In genomic region chr5:18457771-18458170, GRCm38 (mm10) we compare ENCODE assay signal across 27 mouse cellular contexts.
DNase-seq lines count a peak whose midpoint lies in the region; ATAC-seq and TF ChIP-seq lines count a peak whose summit lies in the region.
"Had no signal": no experiment of that assay in that cellular context is flagged by ENCODE, and none has a peak within 500 bp of the region (broad histone marks: within the 10 kb centered on the region; RNA-seq: fewer than 3 reads in every experiment).

No protein-coding gene starts in this region.

- no peaks in the 10 kb centered on the region for H3K36me3 ChIP-seq in kidney, embryonic 14.5 days (ENCODE audit: control insufficient read depth, insufficient read depth, low read length)
- no peaks in the 10 kb centered on the region for H3K36me3 ChIP-seq in kidney, adult 2 months (ENCODE audit: control insufficient read depth, insufficient read depth, low read length)
- H3K36me3 ChIP-seq in kidney, embryonic 15.5 days: no peaks in the 10 kb centered on the region
- H3K36me3 ChIP-seq in hindbrain, embryonic 10.5 days: no peaks in the 10 kb centered on the region
- H3K36me3 ChIP-seq: embryonic facial prominence, embryonic 10.5 days; embryonic facial prominence, embryonic 15.5 days; forebrain, embryonic 12.5 days; heart, embryonic 10.5 days; liver, embryonic 13.5 days; neural tube, embryonic 15.5 days; stomach, embryonic 15.5 days had no signal

- no peak for TF ChIP-seq CTCF in kidney, adult 2 months (conservative IDR thresholded peaks at IDR 0.05; ENCODE audit: insufficient read depth, insufficient read length, low read depth, low read length)

- no peak overlapping the region for H3K9ac ChIP-seq in kidney, embryonic 14.5 days (ENCODE audit: low read depth, low read length)
- H3K9ac ChIP-seq in kidney, embryonic 15.5 days: no peak overlapping the region
- H3K9ac ChIP-seq: embryonic facial prominence, embryonic 15.5 days; forebrain, embryonic 12.5 days; forebrain, postnatal 0 days; hindbrain, embryonic 14.5 days; liver, embryonic 13.5 days; neural tube, embryonic 15.5 days; stomach, embryonic 15.5 days had no signal

- ATAC-seq in kidney, embryonic 14.5 days (ENCODE audit: low FRiP score, low TSS enrichment): no peak
- ATAC-seq in kidney, embryonic 15.5 days (replicated peaks; ENCODE audit: low FRiP score): peak; percentile 62; the same call in 1 of the 2 replicates
- ATAC-seq in frontal cortex, adult (ENCODE audit: low TSS enrichment): no peak
- ATAC-seq: forebrain, postnatal 0 days had no signal

- no peak overlapping the region for H3K4me3 ChIP-seq in kidney, embryonic 14.5 days (ENCODE audit: low read length)
- H3K4me3 ChIP-seq in kidney, adult 2 months (ENCODE audit: insufficient read depth, low read depth, low read length): no peak overlapping the region
- H3K4me3 ChIP-seq in kidney, embryonic 15.5 days (replicated peaks): no peak overlapping the region
- H3K4me3 ChIP-seq in hindbrain, embryonic 10.5 days: no peak overlapping the region
- H3K4me3 ChIP-seq: embryonic facial prominence, embryonic 10.5 days; embryonic facial prominence, embryonic 15.5 days; forebrain, embryonic 12.5 days; heart, embryonic 10.5 days; liver, embryonic 13.5 days; neural tube, embryonic 15.5 days; stomach, embryonic 15.5 days had no signal

- H3K4me1 ChIP-seq in kidney, embryonic 14.5 days (ENCODE audit: control insufficient read depth, insufficient read depth, low read length): no peaks in the 10 kb centered on the region
- H3K4me1 ChIP-seq in kidney, adult 2 months (ENCODE audit: control insufficient read depth, insufficient read depth, low read length): peaks cover 3% of the 10 kb centered on the region; the same call in 1 of the 2 replicates
- 0 out of 2 replicates have a peak, but pooled peaks cover 4% of the 10 kb centered on the region for H3K4me1 ChIP-seq in kidney, embryonic 15.5 days
- H3K4me1 ChIP-seq in hindbrain, embryonic 10.5 days (replicated peaks): no peaks in the 10 kb centered on the region
- H3K4me1 ChIP-seq: embryonic facial prominence, embryonic 15.5 days; forebrain, embryonic 12.5 days; heart, embryonic 10.5 days; liver, embryonic 13.5 days; neural tube, embryonic 15.5 days; stomach, embryonic 15.5 days had no signal

- H3K27ac ChIP-seq in kidney, embryonic 14.5 days (ENCODE audit: low read depth, low read length): no peak overlapping the region
- no peak overlapping the region for H3K27ac ChIP-seq in kidney, adult 2 months (ENCODE audit: insufficient read depth, low read depth, low read length)
- H3K27ac ChIP-seq in kidney, embryonic 15.5 days: no peak overlapping the region
- H3K27ac ChIP-seq in hindbrain, embryonic 10.5 days: no peak overlapping the region
- H3K27ac ChIP-seq: embryonic facial prominence, embryonic 10.5 days; embryonic facial prominence, embryonic 15.5 days; forebrain, embryonic 12.5 days; heart, embryonic 10.5 days; hindbrain, embryonic 14.5 days; liver, embryonic 13.5 days; neural tube, embryonic 15.5 days; stomach, embryonic 15.5 days had no signal

- 55% methylated on average over 1 of the region's 1 CpGs for WGBS in kidney, embryonic 14.5 days
- WGBS in kidney, adult 2 months: 23% methylated on average over 1 of the region's 1 CpGs
- WGBS in kidney, embryonic 15.5 days: 57% methylated on average over 1 of the region's 1 CpGs
- 89% methylated on average over 1 of the region's 1 CpGs for WGBS in hindbrain, embryonic 10.5 days

- H3K9me3 ChIP-seq in kidney, embryonic 14.5 days (ENCODE audit: control insufficient read depth, low read length): no peaks in the 10 kb centered on the region
- H3K9me3 ChIP-seq in kidney, embryonic 15.5 days (replicated peaks): no peaks in the 10 kb centered on the region
- H3K9me3 ChIP-seq in hindbrain, embryonic 10.5 days: no peaks in the 10 kb centered on the region
- H3K9me3 ChIP-seq: embryonic facial prominence, embryonic 10.5 days; embryonic facial prominence, embryonic 15.5 days; forebrain, embryonic 12.5 days; heart, embryonic 10.5 days; liver, embryonic 13.5 days; neural tube, embryonic 15.5 days; stomach, embryonic 15.5 days had no signal

- no peaks in the 10 kb centered on the region for H3K27me3 ChIP-seq in kidney, embryonic 14.5 days (ENCODE audit: control insufficient read depth, insufficient read depth, low read length)
- H3K27me3 ChIP-seq in kidney, adult 2 months (replicated peaks; ENCODE audit: control insufficient read depth, insufficient read depth, low read length): no peaks in the 10 kb centered on the region
- no peaks in the 10 kb centered on the region for H3K27me3 ChIP-seq in kidney, embryonic 15.5 days
- H3K27me3 ChIP-seq in hindbrain, embryonic 10.5 days (ENCODE audit: insufficient read depth, poor library complexity, severe bottlenecking): no peaks in the 10 kb centered on the region
- H3K27me3 ChIP-seq: embryonic facial prominence, embryonic 15.5 days; forebrain, embryonic 12.5 days; liver, embryonic 13.5 days; neural tube, embryonic 15.5 days; stomach, embryonic 15.5 days had no signal

- peak; percentile 28 for DNase-seq in kidney, adult 11 months
- DNase-seq in kidney, adult 2 months: peak; percentile 74
- peak; percentile 51 to 59 for DNase-seq in kidney, postnatal 25 days
- DNase-seq in hindbrain, embryonic 10.5 days (ENCODE audit: low spot score): no peak
- no peak for DNase-seq in c-Kit-positive CD71-positive TER-119-positive erythroid progenitor cells, embryonic 14.5 days (ENCODE audit: low spot score)
- DNase-seq: B cell, adult 2 months; cerebellum, adult 8-10 months; cerebellum, postnatal 36 days; forebrain, postnatal 0 days; gastrocnemius, postnatal 14 days; heart, postnatal 36 days; liver, embryonic 13.5 days; lung, adult 2 months; lung, postnatal 14 days; midbrain, embryonic 14.5 days; retina, postnatal 1 day; right cerebral cortex, postnatal 14 days had no signal

- H3K4me2 ChIP-seq in kidney, embryonic 14.5 days (replicated peaks; ENCODE audit: low read depth, low read length): no peak overlapping the region
- H3K4me2 ChIP-seq in kidney, embryonic 15.5 days: no peak overlapping the region
- H3K4me2 ChIP-seq: embryonic facial prominence, embryonic 15.5 days; forebrain, embryonic 12.5 days; hindbrain, embryonic 14.5 days; liver, embryonic 13.5 days; neural tube, embryonic 15.5 days; stomach, embryonic 15.5 days had no signal

- TF ChIP-seq POLR2A in kidney, adult 2 months (IDR thresholded peaks at IDR 0.05; ENCODE audit: low read depth, low read length): no peak

Comparison
In these comparisons a context has a peak if more than half of its experiments do, and no peak if none do; other contexts are left out.
1. DNase-seq: peak in kidney, adult 11 months (single experiment), kidney, adult 2 months (single experiment) and kidney, postnatal 25 days (2 of 2); none in hindbrain, embryonic 10.5 days (single experiment) and c-Kit-positive CD71-positive TER-119-positive erythroid progenitor cells, embryonic 14.5 days (single experiment).